Mouse (Mus musculus): Measurements from ENCODE around the gene Zfp709. TPM values are rescaled to one million over a fixed set of nuclear protein-coding genes. Genes with fewer than 3 reads are reported as not detected.
"Not testable (repeated sequence)": the region's sequence is repeated elsewhere in the genome, so short reads cannot be mapped to it uniquely, and the experiment has no call there.

Zfp709 gene
- total RNA-seq (2017), result 6.6 and 9.9 TPM in 2 replicates

DNA sequence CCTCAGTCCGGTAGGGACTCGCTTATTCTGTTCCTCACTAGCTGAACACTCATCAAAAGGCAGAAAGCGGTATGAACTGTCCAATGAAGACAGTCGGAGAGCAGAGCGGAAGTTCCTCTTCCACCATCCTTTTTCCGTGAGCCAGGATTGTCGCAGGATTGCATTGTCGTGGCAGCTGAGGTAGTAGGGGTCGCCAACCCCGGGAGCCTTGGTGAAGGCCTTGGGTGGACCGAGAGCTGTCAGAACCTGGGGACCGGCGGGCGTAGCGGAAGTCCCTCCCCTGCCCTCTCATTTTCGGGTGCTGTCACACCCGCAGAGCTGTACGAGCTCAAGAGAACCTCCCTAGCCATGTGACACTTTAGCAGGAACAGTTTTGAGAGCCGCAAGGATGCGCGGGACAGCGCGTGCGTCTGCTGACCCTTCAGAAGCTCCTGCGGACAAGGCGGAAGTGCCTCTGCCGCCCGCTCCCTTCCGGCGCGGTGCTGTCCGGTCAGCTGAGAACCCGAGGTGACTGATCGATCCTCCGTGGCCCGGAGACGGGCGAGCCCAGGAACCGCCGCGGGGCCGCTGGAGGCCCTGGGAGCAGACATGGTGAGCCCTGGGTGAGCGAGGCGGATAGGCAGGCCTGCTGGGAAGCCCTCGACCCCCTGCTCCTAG lies at the start of gene Zfp709:
Gene Zfp709, plus strand, starts transcription at position 402 of the 657 bp plus-strand sequence.
- ATAC-seq (replicated peaks in 1 of 2; ENCODE audit: insufficient read depth in 1 of 2, low FRiP score in 2 of 2, low TSS enrichment in 1 of 2, low read depth in 1 of 2, poor library complexity in 2 of 2, severe bottlenecking in 2 of 2), result peak; percentile 90 to 94

DNA sequence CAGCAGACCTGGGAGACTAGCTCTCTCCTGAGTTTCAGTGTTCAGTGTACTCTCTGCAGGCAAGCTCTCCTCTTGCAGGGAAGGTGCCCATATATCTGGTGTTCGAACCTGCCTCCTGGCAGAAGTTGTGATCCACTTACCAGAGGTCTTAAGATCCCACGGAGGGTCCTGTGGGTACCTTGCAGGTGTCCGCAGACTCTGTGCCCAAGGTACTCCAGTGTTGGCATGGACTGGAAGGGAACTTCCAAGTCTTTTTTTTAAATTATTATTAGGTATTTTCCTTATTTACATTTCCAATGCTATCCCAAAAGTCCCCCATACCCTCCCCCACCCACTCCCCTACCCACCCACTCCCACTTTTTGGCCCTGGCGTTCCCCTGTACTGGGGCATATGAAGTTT lies 43.6 kb upstream of the Zfp709 start:
- ATAC-seq (replicated peaks in 1 of 2; ENCODE audit: insufficient read depth in 1 of 2, low FRiP score in 2 of 2, low TSS enrichment in 1 of 2, low read depth in 1 of 2, poor library complexity in 2 of 2, severe bottlenecking in 2 of 2), result not testable (repeated sequence)

DNA sequence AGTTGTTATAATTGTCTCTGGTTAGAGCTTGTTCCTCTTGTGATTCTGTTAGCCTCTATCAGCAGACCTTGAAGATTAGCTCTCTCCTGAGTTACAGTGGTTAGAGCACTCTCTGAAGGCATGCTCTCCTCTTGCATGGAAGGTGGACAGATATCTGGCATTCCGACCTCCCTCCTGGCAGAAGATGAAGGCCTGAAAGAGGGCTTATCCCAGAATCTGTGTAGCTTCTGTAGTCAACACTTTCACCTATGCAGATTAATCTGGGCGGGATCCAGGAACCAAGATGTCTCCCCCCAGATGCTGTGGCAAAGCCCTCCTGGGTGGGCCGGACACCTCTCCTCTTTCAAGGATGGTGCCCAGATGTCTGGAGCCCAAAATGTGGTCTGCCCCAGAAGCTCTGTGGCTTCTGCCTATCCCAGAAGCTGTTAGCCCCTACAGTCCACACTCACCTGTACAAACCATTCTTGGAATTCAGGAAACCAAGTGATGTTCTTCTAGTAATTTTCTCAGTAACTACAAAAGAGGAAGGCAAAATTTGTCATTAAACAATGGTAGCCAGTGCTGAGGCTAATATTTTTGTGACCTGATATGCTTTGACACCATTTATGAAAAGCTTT lies 40.5 kb upstream of the Zfp709 start:
- ATAC-seq (replicated peaks in 1 of 2; ENCODE audit: insufficient read depth in 1 of 2, low FRiP score in 2 of 2, low TSS enrichment in 1 of 2, low read depth in 1 of 2, poor library complexity in 2 of 2, severe bottlenecking in 2 of 2), result not testable (repeated sequence)

GRCm38 (mm10) chr8:71842476-71842875 lies 39.3 kb upstream of the Zfp709 start:
- ATAC-seq (replicated peaks in 1 of 2; ENCODE audit: insufficient read depth in 1 of 2, low FRiP score in 2 of 2, low TSS enrichment in 1 of 2, low read depth in 1 of 2, poor library complexity in 2 of 2, severe bottlenecking in 2 of 2), result not testable (repeated sequence)

DNA sequence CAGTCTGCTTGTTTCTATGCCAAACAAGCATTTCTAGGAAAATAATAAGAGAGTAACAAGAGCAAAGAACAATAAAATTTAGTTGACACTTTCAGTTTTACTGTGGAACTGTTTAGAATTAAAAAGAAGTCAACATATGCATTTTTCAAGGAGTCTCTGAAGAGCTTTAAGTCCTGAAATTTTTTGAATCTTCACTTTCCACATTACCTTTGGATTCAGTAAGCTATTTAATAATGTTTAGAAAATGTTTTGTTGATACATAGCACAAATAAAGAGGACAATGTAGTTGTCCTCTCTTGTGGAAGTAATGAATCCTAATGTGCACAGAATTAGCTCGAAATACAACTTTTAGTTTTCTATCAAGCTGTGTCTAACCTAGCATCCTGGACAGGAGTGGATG lies 37.4 kb upstream of the Zfp709 start:
- ATAC-seq (replicated peaks in 1 of 2; ENCODE audit: insufficient read depth in 1 of 2, low FRiP score in 2 of 2, low TSS enrichment in 1 of 2, low read depth in 1 of 2, poor library complexity in 2 of 2, severe bottlenecking in 2 of 2), result not testable (repeated sequence)

GRCm38 (mm10) chr8:71845993-71846483 lies 35.8 kb upstream of the Zfp709 start:
- ATAC-seq (replicated peaks in 1 of 2; ENCODE audit: insufficient read depth in 1 of 2, low FRiP score in 2 of 2, low TSS enrichment in 1 of 2, low read depth in 1 of 2, poor library complexity in 2 of 2, severe bottlenecking in 2 of 2), result not testable (repeated sequence)

- not testable (repeated sequence) for ATAC-seq (replicated peaks in 1 of 2; ENCODE audit: insufficient read depth in 1 of 2, low FRiP score in 2 of 2, low TSS enrichment in 1 of 2, low read depth in 1 of 2, poor library complexity in 2 of 2, severe bottlenecking in 2 of 2)
These were observed 35.1 kb upstream of the Zfp709 start for GRCm38 (mm10) chr8:71846745-71847144.

DNA sequence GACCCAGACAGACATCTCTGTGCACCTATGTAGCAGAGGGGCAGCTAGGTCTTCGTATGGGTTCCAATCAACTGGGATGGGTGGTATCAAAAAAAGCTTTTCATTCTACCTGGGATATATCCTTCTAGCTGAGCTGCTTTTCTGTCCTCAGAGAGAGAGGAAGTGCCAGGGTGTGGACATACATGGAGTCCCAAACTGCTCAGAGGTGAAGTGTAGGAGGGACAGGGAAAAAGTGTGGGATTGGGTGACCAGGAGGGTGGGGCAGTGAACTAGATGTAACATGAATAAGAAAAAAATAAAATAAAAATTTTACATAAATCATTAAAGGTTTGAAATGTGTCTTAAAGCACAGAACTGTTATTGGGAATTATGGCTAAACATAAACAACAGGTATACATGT lies 30.8 kb upstream of the Zfp709 start:
- ATAC-seq (replicated peaks in 1 of 2; ENCODE audit: insufficient read depth in 1 of 2, low FRiP score in 2 of 2, low TSS enrichment in 1 of 2, low read depth in 1 of 2, poor library complexity in 2 of 2, severe bottlenecking in 2 of 2), result not testable (repeated sequence)

- ATAC-seq (replicated peaks in 1 of 2; ENCODE audit: insufficient read depth in 1 of 2, low FRiP score in 2 of 2, low TSS enrichment in 1 of 2, low read depth in 1 of 2, poor library complexity in 2 of 2, severe bottlenecking in 2 of 2), result not testable (repeated sequence)
These were observed 28.5 kb upstream of the Zfp709 start for GRCm38 (mm10) chr8:71853360-71853759.

- ATAC-seq (replicated peaks in 1 of 2; ENCODE audit: insufficient read depth in 1 of 2, low FRiP score in 2 of 2, low TSS enrichment in 1 of 2, low read depth in 1 of 2, poor library complexity in 2 of 2, severe bottlenecking in 2 of 2), result not testable (repeated sequence)
These were observed 25.0 kb upstream of the Zfp709 start for GRCm38 (mm10) chr8:71856630-71857328.

DNA sequence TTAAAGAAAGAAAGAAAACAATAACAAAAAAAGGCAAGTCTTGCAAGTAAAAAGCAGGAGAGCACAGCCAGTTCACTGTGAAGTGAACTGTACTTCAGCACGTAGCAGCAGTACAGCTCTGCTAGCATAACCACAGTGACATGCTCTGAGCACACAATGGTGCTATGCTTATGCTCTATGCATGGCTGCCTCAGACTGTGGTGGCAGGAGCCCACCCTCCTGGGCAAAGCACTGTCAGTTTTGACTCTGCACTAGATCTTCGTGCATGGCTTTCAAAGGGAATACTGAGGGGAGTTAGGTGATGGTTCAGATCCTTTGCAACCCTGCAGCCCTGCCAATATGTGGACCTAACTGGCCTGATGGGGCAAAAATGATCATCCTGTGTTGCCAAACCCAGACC lies 24.5 kb upstream of the Zfp709 start:
- ATAC-seq (replicated peaks in 1 of 2; ENCODE audit: insufficient read depth in 1 of 2, low FRiP score in 2 of 2, low TSS enrichment in 1 of 2, low read depth in 1 of 2, poor library complexity in 2 of 2, severe bottlenecking in 2 of 2), result not testable (repeated sequence)

- ATAC-seq (replicated peaks in 1 of 2; ENCODE audit: insufficient read depth in 1 of 2, low FRiP score in 2 of 2, low TSS enrichment in 1 of 2, low read depth in 1 of 2, poor library complexity in 2 of 2, severe bottlenecking in 2 of 2), result not testable (repeated sequence)
These were observed 20.3 kb upstream of the Zfp709 start for GRCm38 (mm10) chr8:71861551-71861950.

DNA sequence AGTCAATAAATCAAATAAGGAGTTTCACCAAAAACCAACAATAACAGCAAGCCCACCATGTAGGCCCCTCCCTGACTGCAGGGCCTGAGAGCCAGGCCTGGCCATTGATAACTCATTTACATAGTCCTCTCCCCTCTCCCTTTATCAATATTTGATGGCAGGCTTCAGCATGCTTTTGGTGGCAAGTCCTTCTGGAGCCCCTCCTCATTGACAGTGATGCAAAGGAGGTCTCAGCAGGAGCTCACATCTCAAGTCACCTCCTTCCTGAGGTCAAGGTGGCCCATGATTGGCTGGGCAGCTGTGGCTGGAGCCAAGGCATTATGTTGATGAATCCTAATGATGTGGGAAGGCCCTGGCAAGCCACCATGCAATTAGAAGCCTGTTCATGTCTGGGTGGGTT lies 19.8 kb upstream of the Zfp709 start:
- ATAC-seq (replicated peaks in 1 of 2; ENCODE audit: insufficient read depth in 1 of 2, low FRiP score in 2 of 2, low TSS enrichment in 1 of 2, low read depth in 1 of 2, poor library complexity in 2 of 2, severe bottlenecking in 2 of 2), result not testable (repeated sequence)

GRCm38 (mm10) chr8:71900666-71901065 lies 18.8 kb downstream of the Zfp709 start:
- ATAC-seq (replicated peaks in 1 of 2; ENCODE audit: insufficient read depth in 1 of 2, low FRiP score in 2 of 2, low TSS enrichment in 1 of 2, low read depth in 1 of 2, poor library complexity in 2 of 2, severe bottlenecking in 2 of 2), result not testable (repeated sequence)

- ATAC-seq (replicated peaks in 1 of 2; ENCODE audit: insufficient read depth in 1 of 2, low FRiP score in 2 of 2, low TSS enrichment in 1 of 2, low read depth in 1 of 2, poor library complexity in 2 of 2, severe bottlenecking in 2 of 2), result not testable (repeated sequence)
These were observed 21.3 kb downstream of the Zfp709 start for GRCm38 (mm10) chr8:71903084-71903483.

- no peak for ATAC-seq (replicated peaks in 1 of 2; ENCODE audit: insufficient read depth in 1 of 2, low FRiP score in 2 of 2, low TSS enrichment in 1 of 2, low read depth in 1 of 2, poor library complexity in 2 of 2, severe bottlenecking in 2 of 2)
These were observed 25.0 kb downstream of the Zfp709 start for GRCm38 (mm10) chr8:71906809-71907208.

DNA sequence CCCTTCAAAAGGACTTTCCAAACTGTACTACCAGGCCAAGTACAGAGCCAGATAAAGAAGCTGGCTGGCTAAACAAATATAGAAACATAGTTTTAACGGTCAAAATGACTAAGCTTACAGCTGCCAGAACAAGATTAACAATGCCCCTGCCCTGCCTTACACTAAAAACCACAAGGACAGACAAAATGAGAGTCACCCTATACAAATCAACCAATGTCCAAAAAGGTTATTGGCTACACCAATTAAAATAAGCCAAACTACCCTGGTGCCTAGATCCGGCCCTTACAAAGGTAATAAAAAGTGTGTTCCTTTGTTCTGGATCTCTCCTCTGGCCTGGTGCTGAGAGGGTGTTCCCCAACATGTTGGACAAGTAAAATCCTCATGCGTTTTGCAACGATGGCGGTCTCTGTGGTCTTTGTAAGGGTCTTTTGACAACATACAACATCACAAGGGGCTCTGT lies 26.0 kb downstream of the Zfp709 start:
- no peak for ATAC-seq (replicated peaks in 1 of 2; ENCODE audit: insufficient read depth in 1 of 2, low FRiP score in 2 of 2, low TSS enrichment in 1 of 2, low read depth in 1 of 2, poor library complexity in 2 of 2, severe bottlenecking in 2 of 2)
